Mouse (Mus musculus): ENCODE data around the gene Washc4.

DNA sequence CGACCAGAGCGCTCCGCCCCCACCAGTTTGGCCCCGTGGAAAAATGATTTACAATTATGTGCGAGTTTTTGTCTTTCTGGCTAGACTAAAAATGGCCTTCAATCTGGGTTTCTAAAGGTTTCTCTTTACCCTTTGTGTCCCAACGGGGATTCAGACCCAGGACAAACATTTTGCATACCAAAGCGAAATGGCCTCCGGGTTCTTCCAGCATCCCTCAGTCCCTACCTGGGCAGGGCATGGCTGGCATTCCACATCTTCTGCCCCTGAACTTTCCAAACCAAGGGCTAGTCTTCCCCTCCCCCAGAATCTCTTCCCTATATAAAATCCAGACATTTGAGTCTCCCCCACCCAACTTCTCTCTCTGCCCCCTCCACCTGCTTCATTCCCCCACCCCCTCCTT lies 29.8 kb upstream of the Washc4 start:
- TF ChIP-seq CTCF (conservative IDR thresholded peaks at IDR 0.05; ENCODE audit: low read length) (no peak), POU5F1 (IDR thresholded peaks at IDR 0.05; ENCODE audit: borderline replicate concordance, low read length) (no peak), NANOG (IDR thresholded peaks at IDR 0.05; ENCODE audit: borderline replicate concordance, low read length) (no peak)

All from E14TG2a.4 (cell line).